Mouse (Mus musculus) cerebellum, adult 2 months (tissue): ENCODE results near the gene Fgfr3. TPM values are rescaled to one million over a fixed set of nuclear protein-coding genes. Genes with fewer than 3 reads are reported as not detected.

Source experiments
- DNase-seq, 2 experiments: peaks; one replicate each; pipeline ENCODE4 v3.0.0; 2021
- H3K27ac ChIP-seq: fragments of 200-500 bp; 2 replicates; pipeline ENCODE4 v1.5.1; 2012; ENCODE audit warnings: low read length, control low read depth, inconsistent platforms; ENCODE audit not compliant: insufficient read depth
- H3K27me3 ChIP-seq: fragments of 200-500 bp; 2 replicates; pipeline ENCODE4 v1.6.1; 2012; ENCODE audit warnings: inconsistent platforms, mild to moderate bottlenecking, low read length, moderate library complexity; ENCODE audit not compliant: control insufficient read depth, insufficient read depth
- H3K4me1 ChIP-seq: fragments of 200-500 bp; 2 replicates; pipeline ENCODE4 v1.6.1; 2011; ENCODE audit warnings: low read length; ENCODE audit not compliant: control insufficient read depth, insufficient read depth
- H3K4me3 ChIP-seq: fragments of 200-500 bp; replicated peaks from 2 replicates; pipeline ENCODE3; 2011; ENCODE audit warnings: mild to moderate bottlenecking, low read depth, low read length, control low read depth; ENCODE audit not compliant: insufficient read depth
- CTCF ChIP-seq: fragments of 200-500 bp; IDR thresholded peaks from 2 replicates; pipeline ENCODE4 v1.5.1; 2011; ENCODE audit warnings: low read depth, mild to moderate bottlenecking, control low read depth, low read length, moderate library complexity, borderline replicate concordance; ENCODE audit not compliant: insufficient read depth
- POLR2A ChIP-seq: fragments of 200-500 bp; IDR thresholded peaks from 2 replicates; pipeline ENCODE4 v1.6.1; 2011; ENCODE audit warnings: low read length, control low read depth, borderline replicate concordance; ENCODE audit not compliant: insufficient read depth
- WGBS: fragments of 180-500 bp; shearing (Covaris S2); methylation state at CpG from one replicate; pipeline ENCODE4 v1.1.7; 2018; 5-methylcytosine and 5-hydroxymethylcytosine counted together
- polyA plus RNA-seq: library from polyadenylated mRNA; depleted of rRNA; stranded (reverse); fragments of >200 nt; gene quantifications from 2 replicates; pipeline ENCODE4 v1.2.3, GENCODE M21; 2012

Fgfr3 gene
- polyA plus RNA-seq, 1 experiment, result 147 TPM

DNA sequence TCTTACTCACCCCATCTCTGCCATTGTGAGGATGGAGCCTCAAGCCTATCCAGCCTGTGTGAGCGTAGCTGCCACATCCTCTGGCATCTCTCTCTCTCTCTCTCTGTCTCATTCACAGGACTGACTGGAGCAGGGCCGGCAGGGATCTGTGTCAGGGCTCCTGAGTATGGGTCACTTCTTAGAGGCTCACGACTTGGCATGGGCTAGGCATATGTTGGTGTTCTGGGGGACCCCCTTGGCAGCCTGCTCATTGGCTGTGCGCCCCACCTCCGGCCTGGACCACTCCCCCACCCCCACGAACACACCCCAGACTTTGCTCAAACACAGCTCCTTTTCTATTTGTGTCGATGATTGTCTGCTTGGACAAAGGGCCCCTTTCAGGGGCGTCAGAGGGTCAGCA, 17.5 kb upstream of the Fgfr3 start:
- H3K27me3 ChIP-seq, result no peaks in the 10 kb centered on the region
- no peak overlapping the region for H3K27ac ChIP-seq
- whole genome bisulfite sequencing, result 54% methylated on average over 8 of the region's 8 CpGs
- H3K4me3 ChIP-seq, result no peak overlapping the region
- peaks cover 3% of the 10 kb centered on the region; the same call in 1 of the 2 replicates for H3K4me1 ChIP-seq
- no peak for TF ChIP-seq POLR2A
- no peak for TF ChIP-seq CTCF
- no peak for DNase-seq

DNA sequence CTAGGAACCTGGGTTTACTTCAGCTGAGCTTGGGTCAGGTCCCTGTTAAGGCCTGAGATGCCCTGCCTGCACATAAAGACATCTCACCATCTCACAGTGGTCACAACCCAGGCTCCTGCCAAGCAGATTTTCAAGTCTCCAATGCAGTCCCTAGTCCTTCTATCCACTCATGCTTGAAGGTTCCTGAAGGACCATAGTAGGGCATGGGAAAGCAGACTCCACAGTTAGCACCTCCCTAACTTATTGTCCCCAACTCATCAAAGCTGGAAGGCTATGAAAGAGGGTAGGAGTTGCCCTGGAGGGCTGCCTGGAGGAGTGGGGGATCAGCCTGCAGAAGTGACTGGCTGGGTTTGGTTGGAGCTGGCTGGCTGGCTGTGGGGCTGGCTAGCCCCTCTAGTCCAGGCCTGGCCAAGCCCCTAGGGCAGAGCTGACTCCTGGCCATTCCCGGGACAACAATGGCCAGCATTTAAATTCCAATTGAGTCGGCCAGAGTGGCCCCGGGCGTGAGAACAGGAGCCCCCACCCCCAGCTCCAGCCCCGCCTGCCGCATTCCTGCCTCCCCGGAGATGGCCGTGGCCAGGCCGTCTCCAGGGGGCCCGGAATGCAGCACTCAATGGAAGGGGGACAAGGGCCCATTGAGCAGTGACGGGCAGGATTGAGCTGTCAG, 16.4 kb upstream of the Fgfr3 start:
- 34% methylated on average over 11 of the region's 11 CpGs for WGBS
- H3K27ac ChIP-seq, result no peak overlapping the region

DNA sequence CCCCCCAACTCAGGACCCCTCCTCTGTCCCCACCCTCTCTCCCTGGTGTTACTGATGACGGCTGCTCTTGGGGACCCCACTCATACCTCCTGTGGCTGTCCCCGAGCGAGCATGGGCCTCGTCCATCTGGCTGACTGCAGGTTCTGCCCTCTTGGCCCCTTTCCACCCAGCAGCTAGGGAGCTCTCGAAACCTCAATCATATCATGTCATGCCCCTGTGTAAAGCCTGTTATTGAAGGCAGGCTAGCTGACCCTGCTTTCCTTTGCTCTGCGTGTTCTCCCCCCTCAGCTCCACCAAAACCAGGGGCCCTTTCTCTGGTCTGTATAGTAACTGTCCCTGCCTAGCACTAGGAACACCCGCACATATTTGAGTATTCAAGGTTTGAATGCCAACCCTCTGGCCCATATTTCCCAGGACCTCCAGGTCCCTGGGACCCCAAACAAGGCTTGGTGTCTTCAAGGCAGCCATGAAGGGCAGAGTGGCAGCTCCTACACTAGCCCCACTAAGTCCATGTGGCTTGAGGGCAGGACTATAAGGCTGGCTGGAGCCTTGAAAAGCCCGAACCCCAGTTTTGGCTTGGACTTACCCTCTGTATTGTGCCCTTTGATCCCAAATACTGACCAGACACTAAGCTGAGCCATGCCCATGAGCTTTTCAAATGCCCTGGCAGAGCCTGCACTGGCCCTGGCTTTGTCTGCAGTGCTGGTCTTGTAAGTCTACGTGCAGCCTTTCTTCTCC, 15.7 kb upstream of the Fgfr3 start:
- peak; percentile 18 to 27 for DNase-seq
- TF ChIP-seq POLR2A, result no peak
- no peak for TF ChIP-seq CTCF
- WGBS, result 34% methylated on average over 9 of the region's 9 CpGs
- no peaks in the 10 kb centered on the region for H3K27me3 ChIP-seq
- no peak overlapping the region for H3K27ac ChIP-seq
- peaks cover 3% of the 10 kb centered on the region; the same call in 1 of the 2 replicates for H3K4me1 ChIP-seq
- no peak overlapping the region for H3K4me3 ChIP-seq

More for the DNA sequence above, 16.4 kb upstream of the Fgfr3 start:
- H3K27me3 ChIP-seq, result no peaks in the 10 kb centered on the region
- DNase-seq, result peak; percentile 31 to 51
- peaks cover 3% of the 10 kb centered on the region; the same call in 1 of the 2 replicates for H3K4me1 ChIP-seq
- TF ChIP-seq CTCF (no peak), POLR2A (no peak)
- no peak overlapping the region for H3K4me3 ChIP-seq

DNA sequence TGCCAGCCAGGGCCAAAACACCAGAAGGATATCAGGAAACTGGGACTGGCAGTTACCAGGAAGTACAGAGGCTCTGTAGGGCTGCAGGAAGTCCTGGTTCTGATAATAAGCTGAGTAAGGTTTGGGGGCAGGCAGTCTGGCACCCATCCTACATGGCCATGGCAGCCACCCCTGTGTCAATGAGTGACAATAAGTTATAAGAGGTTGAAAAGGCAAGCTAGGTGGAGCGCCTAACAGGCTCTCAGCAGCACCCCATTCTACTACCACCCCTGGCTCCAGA, 15.2 kb upstream of the Fgfr3 start:
- no peak overlapping the region for H3K4me3 ChIP-seq
- TF ChIP-seq CTCF, result no peak
- no peak for TF ChIP-seq POLR2A
- H3K27me3 ChIP-seq, result no peaks in the 10 kb centered on the region
- 90% methylated on average over 1 of the region's 1 CpGs for WGBS
- peaks cover 3% of the 10 kb centered on the region; the same call in 1 of the 2 replicates for H3K4me1 ChIP-seq
- DNase-seq, result no peak
- H3K27ac ChIP-seq, result no peak overlapping the region

DNA sequence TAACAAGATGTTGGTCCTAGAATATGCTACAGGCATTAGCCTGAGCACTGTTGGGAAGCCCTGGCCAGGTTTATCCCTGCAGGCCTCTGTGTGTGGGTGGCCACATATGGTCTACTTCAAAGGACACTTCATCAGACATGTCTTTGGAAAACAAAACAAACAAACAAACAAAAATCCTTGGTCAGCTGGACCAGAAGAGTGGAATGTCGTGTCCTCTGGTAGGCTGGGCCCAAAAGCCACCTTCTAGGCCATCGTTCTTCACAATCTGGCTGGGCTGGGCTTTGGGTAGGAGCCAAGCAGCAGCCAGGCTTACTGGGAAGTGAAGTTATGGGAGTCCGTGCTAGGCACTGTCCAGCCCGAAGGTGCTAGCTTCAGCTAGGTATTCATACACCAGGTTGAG, 14.3 kb upstream of the Fgfr3 start:
- WGBS, result 49% methylated on average over 4 of the region's 4 CpGs
- H3K27ac ChIP-seq, result no peak overlapping the region
- H3K4me3 ChIP-seq, result no peak overlapping the region
- H3K4me1 ChIP-seq, result peaks cover 3% of the 10 kb centered on the region; the same call in 1 of the 2 replicates
- no peak for DNase-seq
- TF ChIP-seq CTCF, result no peak
- TF ChIP-seq POLR2A, result no peak
- H3K27me3 ChIP-seq, result no peaks in the 10 kb centered on the region

DNA sequence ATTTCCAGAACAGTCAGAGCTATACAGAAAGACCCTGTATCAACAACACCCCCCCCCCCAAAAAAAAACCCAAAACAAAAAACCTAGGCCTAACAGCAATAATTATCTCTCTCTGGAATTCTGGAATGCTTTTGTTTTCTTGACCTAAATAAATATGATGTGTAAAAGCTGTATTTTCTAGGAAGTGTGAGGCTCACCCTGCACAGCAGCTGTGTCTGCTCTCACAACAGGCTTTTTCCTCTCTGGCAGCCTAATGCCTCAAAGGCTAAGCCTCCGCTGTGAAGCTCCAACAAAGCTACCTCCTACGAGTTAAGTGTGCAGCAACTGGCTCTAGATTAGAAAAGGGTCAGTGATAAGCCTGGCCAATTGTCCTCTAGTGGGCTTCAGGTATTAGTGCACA, 12.4 kb upstream of the Fgfr3 start:
- Histone ChIP-seq H3K4me3 (no peak overlapping the region), H3K27ac (no peak overlapping the region), H3K27me3 (no peaks in the 10 kb centered on the region), H3K4me1 (peaks cover 3% of the 10 kb centered on the region; the same call in 1 of the 2 replicates)
- WGBS, result 55% methylated on average over 2 of the region's 2 CpGs
- no peak for DNase-seq
- TF ChIP-seq POLR2A, result no peak
- no peak for TF ChIP-seq CTCF

DNA sequence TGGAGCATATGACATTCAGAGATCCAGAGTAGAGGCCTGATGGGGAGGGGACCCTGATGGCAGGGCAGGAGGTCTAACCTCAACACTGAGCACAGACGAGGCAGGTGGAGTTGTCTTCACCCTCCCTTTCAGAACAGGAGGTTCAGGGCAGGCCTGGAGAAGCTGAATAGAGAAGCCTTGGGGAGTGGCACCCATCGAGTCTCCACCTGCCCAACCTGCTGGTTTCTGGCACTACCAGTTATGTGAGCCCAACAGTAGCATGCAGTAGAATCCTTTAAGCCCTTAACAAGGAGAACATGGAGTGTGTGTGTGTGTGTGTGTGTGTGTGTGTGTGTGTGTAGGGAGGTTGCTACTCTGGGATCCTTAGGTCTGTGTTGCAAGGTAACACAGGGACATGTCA, 8.9 kb upstream of the Fgfr3 start:
- no peak overlapping the region for H3K27ac ChIP-seq
- no peaks in the 10 kb centered on the region for H3K4me1 ChIP-seq
- WGBS, result 51% methylated on average over 2 of the region's 2 CpGs
- no peak overlapping the region for H3K4me3 ChIP-seq
- DNase-seq, result no peak
- TF ChIP-seq POLR2A (no peak), CTCF (no peak)
- H3K27me3 ChIP-seq, result no peaks in the 10 kb centered on the region

DNA sequence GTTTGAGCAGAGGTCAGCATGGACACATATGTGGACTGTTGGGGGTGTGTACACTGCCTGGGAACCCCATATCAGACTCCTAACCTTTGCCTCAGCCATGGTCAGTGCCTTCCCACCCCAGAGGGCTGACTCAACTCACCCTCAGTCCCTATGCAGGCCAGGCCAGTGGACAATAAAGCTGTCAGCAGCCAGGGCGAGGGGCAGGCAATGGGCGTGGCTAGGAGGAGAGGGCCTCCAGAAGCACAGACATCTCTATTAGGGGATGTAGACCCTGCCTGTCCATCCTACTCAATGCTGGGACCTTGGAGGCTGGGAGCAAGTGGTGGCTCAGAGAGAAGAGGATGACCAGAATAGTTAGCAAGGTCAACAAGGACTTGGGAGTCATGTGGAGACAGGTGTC, 6.3 kb upstream of the Fgfr3 start:
- no peak overlapping the region for H3K27ac ChIP-seq
- no peak overlapping the region for H3K4me3 ChIP-seq
- DNase-seq, result no peak
- no peaks in the 10 kb centered on the region for H3K4me1 ChIP-seq
- H3K27me3 ChIP-seq, result no peaks in the 10 kb centered on the region
- 46% methylated on average over 2 of the region's 2 CpGs for WGBS
- TF ChIP-seq CTCF (no peak), POLR2A (no peak)
